Mouse (Mus musculus): Measurements from ENCODE around the gene H2-Ke6.
"Not testable (repeated sequence)": the region's sequence is repeated elsewhere in the genome, so short reads cannot be mapped to it uniquely, and the experiment has no call there.

H2-Ke6 gene

GRCm38 (mm10) chr17:33998697-33999096, 29.2 kb downstream of the H2-Ke6 start:
- peak; percentile 73 for DNase-seq (ENCODE audit: low read depth, low spot score)

- not testable (repeated sequence) for DNase-seq (ENCODE audit: low read depth, low spot score)
Measured at GRCm38 (mm10) chr17:33997025-33997424, 30.8 kb downstream of the H2-Ke6 start.

- DNase-seq (ENCODE audit: low read depth, low spot score) = peak; percentile 48
Measured at GRCm38 (mm10) chr17:33995651-33996050, 32.2 kb downstream of the H2-Ke6 start.

GRCm38 (mm10) chr17:33994959-33995358, 32.9 kb downstream of the H2-Ke6 start:
- DNase-seq (ENCODE audit: low read depth, low spot score) = peak; percentile 32

- peak; percentile 86 for DNase-seq (ENCODE audit: low read depth, low spot score)
Measured at GRCm38 (mm10) chr17:33991788-33992664, 35.8 kb downstream of the H2-Ke6 start.

GRCm38 (mm10) chr17:33982136-33982535, 45.7 kb downstream of the H2-Ke6 start:
- peak; percentile 75 for DNase-seq (ENCODE audit: low read depth, low spot score)

- DNase-seq (ENCODE audit: low read depth, low spot score) = peak; percentile 98
Measured at GRCm38 (mm10) chr17:33981192-33981909, 46.5 kb downstream of the H2-Ke6 start.

- no peak for DNase-seq (ENCODE audit: low read depth, low spot score)
Measured at GRCm38 (mm10) chr17:33980181-33981035, 47.5 kb downstream of the H2-Ke6 start.

GRCm38 (mm10) chr17:33979512-33980050, 48.3 kb downstream of the H2-Ke6 start:
- no peak for DNase-seq (ENCODE audit: low read depth, low spot score)

GRCm38 (mm10) chr17:33978631-33979031, 49.2 kb downstream of the H2-Ke6 start:
- DNase-seq (ENCODE audit: low read depth, low spot score) = peak; percentile 91

- peak; percentile 22 for DNase-seq (ENCODE audit: low read depth, low spot score)
Measured at GRCm38 (mm10) chr17:33977861-33978557, 49.9 kb downstream of the H2-Ke6 start.
